Mouse (Mus musculus) lung, postnatal 25 days (tissue): ENCODE data around the gene Irx5.

ENCODE experiments used
- DNase-seq: peaks from one replicate; pipeline ENCODE4 v3.0.0; 2022; ENCODE audit warnings: low spot score

Gene Irx5

DNA sequence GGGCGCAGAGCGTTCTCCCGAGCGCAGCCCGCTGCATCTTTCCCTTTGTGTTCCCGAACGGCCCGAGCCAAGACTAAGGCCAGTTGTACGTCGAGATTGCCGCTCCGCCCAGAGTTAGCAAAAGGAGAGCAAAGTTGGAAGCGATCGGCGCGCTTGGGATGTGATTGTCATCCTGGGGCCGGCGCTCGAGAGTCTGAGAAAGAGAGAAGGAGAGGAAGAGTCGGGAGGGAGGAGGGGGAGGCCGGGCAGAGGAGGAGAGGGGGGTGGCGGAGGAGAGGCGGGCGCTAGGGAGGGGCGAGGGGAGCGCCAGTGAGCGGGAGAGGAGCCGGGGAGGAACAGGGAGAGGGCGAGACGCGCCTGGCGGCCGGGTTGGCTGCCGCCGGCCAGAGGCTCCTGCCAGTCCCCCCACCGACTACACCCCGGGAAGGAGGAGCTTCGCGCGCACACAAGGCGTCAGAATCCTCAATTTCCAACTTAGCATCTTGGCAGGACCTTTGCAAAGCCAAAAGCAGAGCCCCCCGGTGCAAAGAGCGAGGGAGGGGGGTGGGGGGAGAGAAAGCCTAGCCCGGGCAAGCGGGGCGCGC is at the start of gene Irx5:
TSS of gene Irx5 (plus strand) at position 228 of the 584 bp plus-strand sequence.
- DNase-seq = peak; percentile 88

DNA sequence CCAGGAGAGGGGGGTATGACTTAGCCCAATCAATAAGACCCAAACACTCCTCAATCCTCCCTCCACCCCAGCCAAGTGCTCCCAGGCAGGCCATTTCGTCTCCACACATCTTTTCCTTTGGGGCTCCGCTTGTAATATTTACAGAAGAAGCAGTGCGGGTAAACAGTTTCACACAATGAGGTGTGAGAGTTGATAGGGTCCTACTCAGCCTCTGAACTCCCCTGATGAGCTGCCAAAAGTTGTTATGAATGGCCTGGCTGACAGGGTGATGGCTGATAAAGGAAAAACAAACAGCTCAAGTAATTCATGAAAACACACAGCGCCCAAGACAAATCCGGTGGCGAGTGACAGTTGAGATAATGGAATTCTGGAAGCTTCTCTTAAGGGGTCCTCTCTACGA is 45.2 kb upstream of the Irx5 start:
- DNase-seq = peak; percentile 10

GRCm38 (mm10) chr8:92313707-92314106 is 43.7 kb upstream of the Irx5 start:
- peak; percentile 43 for DNase-seq

- no peak for DNase-seq
These were observed 33.7 kb upstream of the Irx5 start for GRCm38 (mm10) chr8:92323751-92324150.

GRCm38 (mm10) chr8:92327176-92327575 is 30.2 kb upstream of the Irx5 start:
- no peak for DNase-seq

DNA sequence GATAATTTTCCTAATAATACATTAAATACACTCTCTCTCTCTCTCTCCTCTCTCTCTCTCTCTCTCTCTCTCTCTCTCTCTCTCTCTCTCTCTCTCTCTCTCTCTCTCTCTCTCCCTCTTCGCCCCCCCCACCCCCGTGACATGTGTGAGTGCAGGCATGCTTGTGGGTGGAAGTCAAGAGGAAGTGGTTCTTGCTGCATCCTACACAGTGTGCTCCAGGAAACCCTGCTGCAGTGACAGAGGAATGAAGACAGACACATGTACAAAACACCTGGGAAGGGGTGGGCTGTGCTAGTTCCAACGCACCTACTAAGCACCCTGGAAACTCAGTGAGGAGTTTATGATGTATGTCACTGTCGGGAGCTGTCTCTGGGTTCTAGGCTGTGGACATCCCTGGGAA is 28.2 kb upstream of the Irx5 start:
- no peak for DNase-seq

DNA sequence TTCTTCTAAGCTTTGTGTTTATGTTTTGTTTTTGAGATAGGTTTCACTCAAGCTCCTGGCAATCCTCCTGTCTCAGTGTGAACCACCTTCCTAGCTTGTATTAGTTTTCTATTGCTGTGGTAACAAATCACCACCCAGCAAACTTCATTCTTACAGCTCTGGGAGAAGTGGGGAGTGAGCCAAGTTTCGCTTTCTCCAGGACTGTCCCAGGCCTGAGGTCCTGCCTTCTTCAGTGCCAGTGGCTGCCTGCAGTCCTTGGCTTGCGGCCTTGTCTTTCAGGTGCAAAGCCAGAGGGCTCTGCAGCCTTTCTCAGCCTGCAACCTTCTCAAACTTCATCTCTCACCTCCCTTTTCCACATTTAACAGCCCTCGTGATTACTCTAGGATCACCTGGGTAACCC is 25.6 kb upstream of the Irx5 start:
- peak; percentile 53 for DNase-seq

GRCm38 (mm10) chr8:92333406-92333805 is 24.0 kb upstream of the Irx5 start:
- no peak for DNase-seq

DNA sequence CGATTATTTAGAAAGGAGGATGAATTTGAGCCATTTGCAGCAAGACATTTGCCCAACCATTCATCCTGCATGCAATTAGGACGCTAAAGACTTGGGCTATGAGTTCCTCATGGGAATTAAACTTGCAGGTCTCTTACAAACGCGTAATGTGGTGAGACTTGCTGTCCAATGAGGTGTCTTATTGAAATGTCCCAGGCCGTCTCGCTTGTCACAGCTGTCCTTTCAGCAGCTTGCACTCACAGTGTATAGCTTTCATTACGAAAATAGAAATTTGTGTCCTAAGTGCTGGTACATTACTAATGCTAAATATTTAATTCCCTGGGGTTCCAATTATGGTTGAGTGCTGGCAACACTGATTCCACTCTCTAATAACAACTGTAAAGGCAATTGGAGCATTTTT is 22.3 kb upstream of the Irx5 start:
- DNase-seq = no peak

DNA sequence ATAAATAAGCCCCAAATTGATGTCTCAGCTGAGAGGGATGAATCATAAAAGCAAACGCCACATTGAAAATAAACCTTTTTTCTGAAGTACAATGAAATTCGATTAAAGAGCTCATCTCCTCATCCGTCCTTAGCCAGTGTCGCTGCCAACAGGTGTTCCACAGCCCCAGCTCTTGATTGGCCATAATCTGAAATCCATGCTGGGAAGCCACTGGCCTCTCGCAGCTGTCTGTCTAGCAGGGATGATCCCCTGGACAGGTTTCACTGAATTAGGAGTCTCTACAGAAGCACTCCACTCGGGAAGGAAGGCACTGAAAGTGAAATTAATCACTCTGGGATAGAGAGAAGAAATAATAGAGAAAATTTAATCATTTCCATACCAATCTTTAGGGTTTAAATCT is 21.4 kb upstream of the Irx5 start:
- no peak for DNase-seq

DNA sequence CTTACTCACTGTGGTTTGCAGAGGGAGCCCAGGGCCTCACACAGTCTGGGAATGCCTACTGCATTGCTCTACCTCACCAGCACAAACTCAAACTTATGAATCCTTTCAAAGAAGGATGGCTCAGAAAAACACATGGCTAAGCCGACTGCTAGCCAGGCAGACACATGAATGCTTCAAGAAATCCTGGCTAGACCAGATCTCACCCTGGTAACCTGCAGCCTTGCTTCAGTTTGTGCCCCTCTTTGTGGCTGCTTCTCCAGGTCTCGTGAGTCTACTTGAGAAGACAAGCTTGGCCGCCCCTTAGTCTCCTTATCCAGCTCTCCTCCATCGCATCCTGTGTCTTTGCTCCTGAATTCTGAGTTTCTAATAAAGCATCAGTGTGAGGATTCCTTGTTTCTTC is 13.9 kb upstream of the Irx5 start:
- no peak for DNase-seq

GRCm38 (mm10) chr8:92349898-92350486 is 7.4 kb upstream of the Irx5 start:
- DNase-seq = no peak

GRCm38 (mm10) chr8:92353405-92353804 is 4.0 kb upstream of the Irx5 start:
- no peak for DNase-seq

GRCm38 (mm10) chr8:92354536-92355482 is 2.6 kb upstream of the Irx5 start:
- DNase-seq = no peak

DNA sequence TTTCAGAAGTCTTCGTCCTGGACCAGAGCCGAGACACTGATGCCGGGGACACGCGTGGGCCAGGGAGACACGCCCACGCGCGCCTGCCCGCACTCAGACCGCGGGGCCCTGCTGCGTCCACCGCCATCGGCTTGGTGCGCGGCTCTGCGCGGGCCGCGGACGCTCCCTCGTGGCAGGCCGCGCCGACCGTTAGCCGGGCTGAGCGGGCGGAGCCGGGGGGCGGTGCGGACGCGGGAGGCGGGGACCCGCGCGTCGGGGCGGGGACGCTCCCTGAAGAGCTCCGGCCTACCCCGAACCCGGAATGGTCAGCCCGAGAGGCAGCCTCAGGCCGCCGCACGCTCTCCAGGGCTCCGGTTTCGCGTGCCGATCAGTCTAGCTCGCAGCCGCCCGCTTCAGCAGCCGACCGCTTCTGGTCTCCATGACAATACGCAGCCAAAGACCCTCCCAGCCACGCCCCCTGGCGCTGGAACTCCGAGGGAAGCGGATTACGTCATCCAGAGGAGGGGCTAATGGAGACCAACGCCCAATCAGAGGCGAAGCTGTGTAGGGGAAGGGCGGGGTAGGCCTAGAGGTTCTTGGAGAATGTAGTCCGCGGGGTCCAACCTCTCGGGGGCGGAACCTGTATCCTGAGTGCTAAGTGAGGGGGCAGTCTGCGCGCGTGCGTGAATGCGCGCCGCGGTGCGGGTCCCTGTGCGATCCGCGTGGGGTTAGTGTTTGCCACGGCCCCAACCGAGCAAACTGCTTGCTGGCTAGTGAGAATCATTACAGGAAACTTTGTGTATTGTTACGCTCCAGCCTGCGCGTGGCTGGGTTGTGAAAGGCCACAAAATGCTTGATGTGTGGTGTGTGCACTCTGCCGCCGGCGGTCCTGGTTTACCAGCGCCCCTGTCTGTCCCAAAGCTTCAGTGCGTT is 1.5 kb upstream of the Irx5 start:
- DNase-seq = peak; percentile 98

- no peak for DNase-seq
These were observed 631 bp upstream of the Irx5 start for GRCm38 (mm10) chr8:92356613-92357375.

GRCm38 (mm10) chr8:92358141-92358999 is 945 bp downstream of the Irx5 start:
- no peak for DNase-seq

DNA sequence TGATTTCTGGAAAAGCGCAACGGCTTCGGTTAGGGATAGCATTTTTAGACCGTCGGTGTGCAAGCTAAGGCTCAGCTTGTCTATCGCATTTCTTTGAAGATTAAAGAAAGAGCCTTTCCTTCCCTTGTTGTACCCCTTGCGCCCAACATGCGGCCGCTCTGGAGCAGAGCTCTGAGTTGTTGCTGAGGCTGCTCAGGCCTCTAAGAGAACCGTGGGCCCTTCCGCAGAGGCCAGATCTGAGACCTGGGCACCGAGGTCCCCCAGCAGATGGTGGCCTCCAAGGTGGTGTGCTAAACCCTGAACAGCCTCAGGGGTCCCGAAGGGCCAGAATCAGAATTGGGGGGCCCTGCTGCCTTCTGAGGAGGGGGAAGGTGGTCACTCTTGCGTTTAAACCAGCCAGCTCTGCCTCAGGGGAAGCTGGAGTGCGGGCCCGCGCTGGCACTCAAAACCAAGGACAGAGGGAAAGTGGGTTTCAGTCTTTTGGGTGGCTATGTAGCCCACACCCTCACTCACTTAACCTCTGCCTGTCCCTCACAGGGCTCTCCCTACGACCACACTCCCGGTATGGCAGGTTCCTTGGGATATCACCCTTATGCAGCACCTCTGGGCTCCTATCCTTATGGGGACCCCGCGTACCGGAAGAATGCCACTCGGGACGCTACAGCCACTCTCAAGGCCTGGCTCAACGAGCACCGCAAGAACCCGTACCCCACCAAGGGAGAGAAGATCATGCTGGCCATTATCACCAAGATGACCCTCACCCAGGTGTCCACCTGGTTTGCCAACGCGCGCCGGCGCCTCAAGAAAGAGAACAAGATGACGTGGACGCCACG is 1.8 kb downstream of the Irx5 start:
- no peak for DNase-seq

DNA sequence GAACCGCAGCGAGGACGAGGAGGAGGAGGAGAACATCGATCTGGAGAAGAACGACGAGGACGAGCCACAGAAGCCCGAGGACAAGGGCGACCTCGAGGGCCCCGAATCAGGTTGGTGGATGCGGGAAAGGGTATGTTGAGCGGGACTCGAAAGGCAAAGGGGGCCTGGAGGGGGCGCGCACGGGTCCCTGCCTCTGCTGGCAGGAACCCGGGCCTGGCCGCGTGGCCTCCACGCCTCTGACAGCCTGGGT is 2.3 kb downstream of the Irx5 start:
- no peak for DNase-seq
